Mouse (Mus musculus): ENCODE data around the gene Nccrp1.

- TF ChIP-seq CTCF (IDR thresholded peaks at IDR 0.05; ENCODE audit: extremely low read depth, insufficient read depth, insufficient read length, insufficient replicate concordance) (peak; percentile 49; the same call in 1 of the 2 replicates), POLR2A (IDR thresholded peaks at IDR 0.05; ENCODE audit: low read depth, low read length) (no peak)
Observed at GRCm38 (mm10) chr7:28568253-28568652, 21.2 kb upstream of the Nccrp1 start.
